Mouse (Mus musculus) liver, postnatal 0 days (tissue): ENCODE results near the gene Hipk2. TPM values are rescaled to one million over a fixed set of nuclear protein-coding genes. Genes with fewer than 3 reads are reported as not detected.
A peak's percentile ranks its signal among the peaks of the same experiment; 100 is the strongest.

Experiments
- ATAC-seq: fragments of 200-750 bp; cut with Nextera tagmentation; 2 replicates; pipeline ENCODE4 v1.8.0; 2017; ENCODE audit warnings: mild to moderate bottlenecking, moderate library complexity
- DNase-seq: peaks from one replicate; pipeline ENCODE4 v3.0.0-alpha.2; 2016
- H3K27ac ChIP-seq: fragments of 300-500 bp; sonication (generic); 2 replicates; pipeline ENCODE4 v1.5.1; 2014; ENCODE audit warnings: antibody characterized with exemption, moderate library complexity, mild to moderate bottlenecking, low read depth
- H3K27me3 ChIP-seq: fragments of 300-500 bp; sonication (generic); 2 replicates; pipeline ENCODE4 v1.6.1; 2014; ENCODE audit warnings: low read length, control low read depth, mixed read lengths; ENCODE audit not compliant: insufficient read depth
- H3K36me3 ChIP-seq: fragments of 300-500 bp; sonication (generic); replicated peaks from 2 replicates; pipeline ENCODE4 v1.6.1; 2014; ENCODE audit warnings: mild to moderate bottlenecking, control low read depth, low read length, moderate library complexity, mixed read lengths; ENCODE audit not compliant: insufficient read depth
- H3K4me1 ChIP-seq: fragments of 300-500 bp; sonication (generic); 2 replicates; pipeline ENCODE4 v1.6.1; 2014; ENCODE audit warnings: antibody characterized with exemption, mild to moderate bottlenecking, control low read depth; ENCODE audit not compliant: insufficient read depth
- H3K4me2 ChIP-seq: fragments of 300-500 bp; sonication (generic); 2 replicates; pipeline ENCODE4 v1.6.1; 2014; ENCODE audit warnings: low read depth, mild to moderate bottlenecking, low read length, moderate library complexity, mixed read lengths
- H3K4me3 ChIP-seq: fragments of 300-500 bp; sonication (generic); 2 replicates; pipeline ENCODE4 v1.5.1; 2014; ENCODE audit warnings: low read depth, low read length
- H3K9ac ChIP-seq: fragments of 300-500 bp; sonication (generic); replicated peaks from 2 replicates; pipeline ENCODE4 v1.6.1; 2014; ENCODE audit warnings: mild to moderate bottlenecking, moderate library complexity
- H3K9me3 ChIP-seq: fragments of 300-500 bp; sonication (generic); 2 replicates; pipeline ENCODE4 v1.6.1; 2016; ENCODE audit warnings: mild to moderate bottlenecking, control low read depth, low read length, mixed read lengths
- CTCF ChIP-seq: sonication (generic); IDR thresholded peaks from 2 replicates; pipeline ENCODE4 v1.5.1; 2016; ENCODE audit warnings: antibody characterized with exemption, low read depth
- EP300 ChIP-seq: IDR thresholded peaks from 2 replicates; pipeline ENCODE4 v1.6.1; 2016; ENCODE audit warnings: antibody characterized with exemption, low read depth, mild to moderate bottlenecking
- WGBS: fragments of 180-500 bp; shearing (Covaris S2); extraction: QIAGEN DNeasy Blood & Tissue Kit; methylation state at CpG from one replicate; pipeline ENCODE4 v1.1.7; 2014; ENCODE audit not compliant: insufficient replicate concordance; 5-methylcytosine and 5-hydroxymethylcytosine counted together
- polyA plus RNA-seq: library from polyadenylated mRNA; unstranded; fragments of >200 nt; fragmentation: Nextera tagmentation; extraction: Ambion mirVana; gene quantifications from 2 replicates; pipeline ENCODE4 v1.2.1, GENCODE M21; 2015

Gene Hipk2
- polyA plus RNA-seq, 1 experiment from 2014 or later = 9.7 TPM

- Histone ChIP-seq H3K9me3 (no peaks in the 10 kb centered on the region), H3K27ac (peak overlapping the region; percentile 93), H3K27me3 (no peaks in the 10 kb centered on the region), H3K9ac (no peak overlapping the region), H3K4me3 (0 out of 2 replicates have a peak overlapping the region, but pooled peaks have one; percentile 9), H3K4me2 (peak overlapping the region; percentile 64), H3K4me1 (peaks cover 40% of the 10 kb centered on the region), H3K36me3 (no peaks in the 10 kb centered on the region)
- DNase-seq (no peak), ATAC-seq (peak; percentile 92)
- 28% methylated on average over 4 of the region's 4 CpGs for WGBS
- TF ChIP-seq EP300 (no peak), CTCF (no peak)
These were observed 24.1 kb upstream of the Hipk2 start for GRCm38 (mm10) chr6:38900073-38900472.

GRCm38 (mm10) chr6:38893615-38894014 is 17.6 kb upstream of the Hipk2 start:
- TF ChIP-seq EP300 = no peak
- no peak for TF ChIP-seq CTCF
- no peaks in the 10 kb centered on the region for H3K36me3 ChIP-seq
- no peak for ATAC-seq
- H3K4me1 ChIP-seq = peaks cover 21% of the 10 kb centered on the region
- H3K9ac ChIP-seq = no peak overlapping the region
- no peaks in the 10 kb centered on the region for H3K27me3 ChIP-seq
- no peak overlapping the region for H3K27ac ChIP-seq
- no peak overlapping the region for H3K4me3 ChIP-seq
- WGBS = 87% methylated on average over 3 of the region's 3 CpGs
- no peak for DNase-seq
- H3K9me3 ChIP-seq = no peaks in the 10 kb centered on the region
- H3K4me2 ChIP-seq = no peak overlapping the region

GRCm38 (mm10) chr6:38892017-38892416 is 16.1 kb upstream of the Hipk2 start:
- Histone ChIP-seq H3K27ac (peak overlapping the region; percentile 42; the same call in 1 of the 2 replicates), H3K27me3 (no peaks in the 10 kb centered on the region), H3K4me1 (peaks cover 20% of the 10 kb centered on the region), H3K4me2 (no peak overlapping the region), H3K36me3 (no peaks in the 10 kb centered on the region), H3K9ac (no peak overlapping the region), H3K4me3 (no peak overlapping the region), H3K9me3 (no peaks in the 10 kb centered on the region)
- no peak for TF ChIP-seq CTCF
- TF ChIP-seq EP300 = peak; percentile 97
- WGBS = 31% methylated on average over 2 of the region's 2 CpGs
- DNase-seq (no peak), ATAC-seq (peak; percentile 79)

GRCm38 (mm10) chr6:38889156-38889555 is 13.2 kb upstream of the Hipk2 start:
- Histone ChIP-seq H3K27me3 (no peaks in the 10 kb centered on the region), H3K4me1 (peaks cover 16% of the 10 kb centered on the region), H3K4me3 (no peak overlapping the region), H3K4me2 (no peak overlapping the region), H3K9ac (no peak overlapping the region), H3K27ac (no peak overlapping the region), H3K9me3 (no peaks in the 10 kb centered on the region), H3K36me3 (no peaks in the 10 kb centered on the region)
- DNase-seq (no peak), ATAC-seq (no peak)
- TF ChIP-seq EP300 (no peak), CTCF (no peak)
- 70% methylated on average over 6 of the region's 6 CpGs for WGBS

- H3K9me3 ChIP-seq = no peaks in the 10 kb centered on the region
- WGBS = 91% methylated on average over 4 of the region's 4 CpGs
- H3K4me3 ChIP-seq = no peak overlapping the region
- peaks cover 26% of the 10 kb centered on the region for H3K4me1 ChIP-seq
- H3K27ac ChIP-seq = no peak overlapping the region
- H3K9ac ChIP-seq = no peak overlapping the region
- H3K36me3 ChIP-seq = no peaks in the 10 kb centered on the region
- H3K4me2 ChIP-seq = no peak overlapping the region
- DNase-seq (no peak), ATAC-seq (no peak)
- no peaks in the 10 kb centered on the region for H3K27me3 ChIP-seq
- no peak for TF ChIP-seq CTCF
- TF ChIP-seq EP300 = no peak
These were observed 11.5 kb upstream of the Hipk2 start for GRCm38 (mm10) chr6:38887436-38887835.

- Histone ChIP-seq H3K4me1 (peaks cover 28% of the 10 kb centered on the region), H3K36me3 (no peaks in the 10 kb centered on the region), H3K4me2 (peak overlapping the region; percentile 40; the same call in 1 of the 2 replicates), H3K9me3 (no peaks in the 10 kb centered on the region), H3K4me3 (no peak overlapping the region), H3K9ac (no peak overlapping the region), H3K27me3 (no peaks in the 10 kb centered on the region), H3K27ac (no peak overlapping the region)
- ATAC-seq (no peak), DNase-seq (no peak)
- 63% methylated on average over 1 of the region's 1 CpGs for WGBS
- TF ChIP-seq CTCF (no peak), EP300 (peak; percentile 79)
These were observed 9.2 kb upstream of the Hipk2 start for GRCm38 (mm10) chr6:38885132-38885531.

- Histone ChIP-seq H3K27me3 (no peaks in the 10 kb centered on the region), H3K9me3 (no peaks in the 10 kb centered on the region), H3K4me3 (no peak overlapping the region), H3K36me3 (no peaks in the 10 kb centered on the region), H3K4me2 (no peak overlapping the region), H3K4me1 (peaks cover 28% of the 10 kb centered on the region), H3K27ac (no peak overlapping the region), H3K9ac (no peak overlapping the region)
- 66% methylated on average over 3 of the region's 3 CpGs for WGBS
- ATAC-seq (no peak), DNase-seq (no peak)
- no peak for TF ChIP-seq CTCF
- TF ChIP-seq EP300 = no peak
These were observed 8.5 kb upstream of the Hipk2 start for GRCm38 (mm10) chr6:38884482-38884881.
